ENCODE assay signal across 26 mouse cellular contexts in the genomic region with DNA sequence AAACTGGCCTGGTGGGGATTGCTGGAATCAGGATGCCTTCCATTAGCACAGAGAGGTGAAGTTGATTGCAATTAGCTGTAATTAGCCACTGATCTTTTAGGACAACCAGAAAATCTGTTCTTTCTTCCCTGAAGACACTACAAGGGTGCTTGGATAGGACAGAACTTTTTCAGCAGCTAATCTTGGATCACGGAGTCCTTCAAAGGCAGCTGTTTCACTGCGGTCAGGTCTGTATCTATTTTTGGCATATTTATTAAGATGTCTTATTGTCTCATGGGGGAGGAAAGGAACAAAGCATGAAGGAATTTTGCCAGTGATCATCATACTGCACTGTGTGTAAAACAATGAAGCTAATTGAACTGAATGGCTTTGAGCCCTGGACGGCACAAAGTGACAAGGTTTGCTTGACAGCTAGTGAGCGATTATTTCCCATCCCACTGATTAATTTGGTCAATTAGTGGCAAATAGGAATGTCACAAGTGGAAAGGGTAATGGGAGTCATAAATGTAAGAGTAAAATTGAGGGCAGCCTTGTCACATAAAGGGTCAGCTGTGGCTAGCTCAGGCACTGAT.
"Had no signal": no experiment of that assay in that cellular context is flagged by ENCODE, and none has a peak within 500 bp of the region (broad histone marks: within the 10 kb centered on the region; RNA-seq: fewer than 3 reads in every experiment).

No protein-coding gene starts in this region.

- ATAC-seq: intestine, embryonic 15.5 days; liver, embryonic 12.5 days had no signal

- H3K4me3 ChIP-seq: intestine, embryonic 15.5 days; kidney, embryonic 15.5 days; layer of hippocampus, adult 2 months; limb, embryonic 10.5 days; limb, embryonic 13.5 days; liver, embryonic 12.5 days; liver, embryonic 15.5 days; lung, embryonic 15.5 days; megakaryocyte, embryonic 14.5 days; midbrain, embryonic 10.5 days; neural tube, embryonic 13.5 days had no signal

- H3K4me1 ChIP-seq: intestine, embryonic 15.5 days; kidney, embryonic 15.5 days; limb, embryonic 10.5 days; limb, embryonic 13.5 days; liver, embryonic 12.5 days; liver, embryonic 15.5 days; lung, embryonic 15.5 days; megakaryocyte, embryonic 14.5 days; midbrain, embryonic 10.5 days had no signal

- H3K4me2 ChIP-seq: intestine, embryonic 15.5 days; kidney, embryonic 15.5 days; limb, embryonic 13.5 days; liver, embryonic 12.5 days; liver, embryonic 15.5 days; lung, embryonic 15.5 days; neural tube, embryonic 13.5 days had no signal

- DNase-seq: kidney, adult 11 months; kidney, adult 8-10 months; kidney, postnatal 14 days; layer of hippocampus, postnatal 36 days; liver; lung, adult 18-20 months; lung, postnatal 10 days; lung, postnatal 36 days; midbrain, embryonic 14.5 days; right cerebral cortex, adult 18-20 months; right cerebral cortex, postnatal 14 days; right cerebral cortex, postnatal 4 days; thymus, adult 2 months; thymus, postnatal 14 days; thymus, postnatal 4 days had no signal

- H3K9me3 ChIP-seq: intestine, embryonic 15.5 days; kidney, embryonic 15.5 days; limb, embryonic 10.5 days; limb, embryonic 13.5 days; liver, embryonic 12.5 days; liver, embryonic 15.5 days; lung, embryonic 15.5 days; midbrain, embryonic 10.5 days; neural tube, embryonic 13.5 days had no signal

- H3K36me3 ChIP-seq: intestine, embryonic 15.5 days; kidney, embryonic 15.5 days; limb, embryonic 10.5 days; limb, embryonic 13.5 days; liver, embryonic 12.5 days; liver, embryonic 15.5 days; lung, embryonic 15.5 days; midbrain, embryonic 10.5 days; neural tube, embryonic 13.5 days had no signal

- H3K27ac ChIP-seq: intestine, embryonic 15.5 days; kidney, embryonic 15.5 days; layer of hippocampus, adult 2 months; limb, embryonic 10.5 days; limb, embryonic 13.5 days; liver, embryonic 12.5 days; liver, embryonic 15.5 days; lung, embryonic 15.5 days; midbrain, embryonic 10.5 days; neural tube, embryonic 13.5 days had no signal

- H3K27me3 ChIP-seq: intestine, embryonic 15.5 days; kidney, embryonic 15.5 days; limb, embryonic 13.5 days; liver, embryonic 12.5 days; liver, embryonic 15.5 days; lung, embryonic 15.5 days; megakaryocyte, embryonic 14.5 days; neural tube, embryonic 13.5 days had no signal

- H3K9ac ChIP-seq: intestine, embryonic 15.5 days; kidney, embryonic 15.5 days; limb, embryonic 13.5 days; liver, embryonic 12.5 days; liver, embryonic 15.5 days; lung, embryonic 15.5 days; neural tube, embryonic 13.5 days had no signal
